Mouse (Mus musculus): ENCODE measurements around the gene Slc30a7. TPM values are rescaled to one million over a fixed set of nuclear protein-coding genes. Genes with fewer than 3 reads are reported as not detected.

The Slc30a7 gene
- total and polyA plus RNA-seq, 3 experiments, result 15.0 to 38.9 (median 25.3) TPM

DNA sequence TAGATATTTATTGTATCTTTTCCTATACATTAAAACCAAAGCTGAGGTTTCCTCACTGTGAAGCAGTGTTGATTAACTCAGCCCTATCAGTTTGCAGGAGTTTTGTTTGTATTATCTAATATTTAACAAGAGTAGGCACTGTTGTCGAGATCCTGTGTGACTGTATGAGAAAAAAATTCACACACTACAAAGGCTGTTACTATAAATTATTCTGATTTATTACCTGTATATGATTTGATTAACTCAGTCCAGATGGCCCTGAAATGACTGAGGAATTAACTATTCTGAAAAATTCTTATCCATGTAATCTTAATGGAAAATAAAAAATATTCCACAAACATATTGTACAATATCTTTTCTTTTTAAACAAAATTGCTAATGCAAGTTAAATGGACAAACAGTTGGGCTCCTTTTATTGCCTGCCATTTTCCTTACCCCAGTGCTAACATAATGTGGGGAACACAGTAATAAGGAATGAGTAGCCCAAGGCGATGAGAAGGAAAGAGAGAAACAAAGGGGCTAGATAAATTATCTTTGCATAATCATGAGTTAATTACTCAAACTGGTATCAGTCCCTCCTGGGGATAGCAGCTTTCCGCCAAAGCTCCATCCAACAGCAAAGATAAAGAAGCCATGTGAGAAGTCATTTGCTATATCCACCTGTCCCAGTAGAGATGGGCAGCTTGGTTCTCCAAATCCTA, 57.8 kb downstream of the Slc30a7 start:
- H3K79me2 ChIP-seq (replicated peaks; ENCODE audit: control insufficient read depth, extremely low read depth, insufficient read depth, poor library complexity, severe bottlenecking), result peaks cover 4% of the 10 kb centered on the region; the same call in 1 of the 2 replicates
- in situ Hi-C loops (cut with MboI; ENCODE audit: low pct_ligation_motif_present, low pct_unique_long_range_greater_than_20kb, low sequenced_read_pairs), result no loop called here
- dilution Hi-C loops (cut with MboI; ENCODE audit: extremely low pct_ligation_motif_present, extremely low pct_unique_long_range_greater_than_20kb, low sequenced_read_pairs), result no loop called here

DNA sequence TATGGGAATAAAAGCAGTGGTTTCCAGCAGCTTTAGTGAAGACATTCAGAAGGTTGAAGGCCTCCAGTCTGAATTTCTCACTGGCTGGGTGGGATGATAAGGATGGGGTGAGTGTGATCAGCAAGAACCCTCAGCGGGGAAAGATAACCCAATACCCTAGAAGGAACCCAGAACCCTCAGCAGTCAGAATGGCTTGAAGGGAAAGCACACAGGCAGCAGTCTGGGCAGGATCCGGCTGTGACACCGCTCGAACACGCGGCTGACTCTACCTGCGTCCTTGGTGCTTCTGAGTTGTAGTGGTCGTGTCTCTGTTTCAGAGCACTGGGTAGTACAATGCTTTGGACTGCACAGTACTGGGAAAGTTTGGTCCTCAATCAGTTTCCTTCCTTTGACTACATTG, 60.9 kb downstream of the Slc30a7 start:
- Histone ChIP-seq H3K4me3 (replicated peaks in 1 of 3; ENCODE audit: low read depth in 2 of 3, low read length in 2 of 3, poor library complexity in 1 of 3) (no peak overlapping the region), H3K9ac (ENCODE audit: insufficient read depth, low read depth) (no peak overlapping the region), H3K9me3 (replicated peaks; ENCODE audit: low read length) (no peaks in the 10 kb centered on the region), H3K27me3 (replicated peaks) (no peaks in the 10 kb centered on the region), H3K27ac (ENCODE audit: insufficient read depth, low read depth) (no peak overlapping the region), H3K4me2 (ENCODE audit: insufficient read depth, low read depth, poor library complexity, severe bottlenecking) (no peak overlapping the region), H3K36me3 (replicated peaks in 1 of 2; ENCODE audit: control insufficient read depth in 1 of 2, insufficient read depth in 1 of 2, low read length in 1 of 2) (peaks cover 41 to 95% of the 10 kb centered on the region in 2 experiments), H3K4me1 (ENCODE audit: control insufficient read depth in 1 of 2, insufficient read depth in 2 of 2) (no peaks in the 10 kb centered on the region), H3K79me2 (replicated peaks; ENCODE audit: control insufficient read depth, extremely low read depth, insufficient read depth, poor library complexity, severe bottlenecking) (peaks cover 4% of the 10 kb centered on the region; the same call in 1 of the 2 replicates)
- TF ChIP-seq POLR2A (IDR thresholded peaks at IDR 0.05; ENCODE audit: low read depth, low read length) (no peak), ZNF384 (IDR thresholded peaks at IDR 0.05; ENCODE audit: low read depth, low read length) (no peak), TCF12 (IDR thresholded peaks at IDR 0.05; ENCODE audit: low read depth, low read length) (no peak), SIN3A (IDR thresholded peaks at IDR 0.05; ENCODE audit: low read length) (no peak), MAFK (IDR thresholded peaks at IDR 0.05; ENCODE audit: insufficient replicate concordance, low read length) (no peak), SMC3 (IDR thresholded peaks at IDR 0.05; ENCODE audit: low read depth, low read length) (no peak), ETS1 (conservative IDR thresholded peaks at IDR 0.05; ENCODE audit: low read depth, low read length) (no peak), UBTF (IDR thresholded peaks at IDR 0.05; ENCODE audit: low read depth, low read length) (no peak), USF2 (conservative IDR thresholded peaks at IDR 0.05; ENCODE audit: low read depth, low read length) (no peak), CTCF (conservative IDR thresholded peaks at IDR 0.05 in 1 of 2, IDR thresholded peaks at IDR 0.05 in 1 of 2; ENCODE audit: low read depth in 2 of 2, low read length in 2 of 2) (no peak), MYC (IDR thresholded peaks at IDR 0.05; ENCODE audit: low read depth, low read length) (no peak), TBP (conservative IDR thresholded peaks at IDR 0.05; ENCODE audit: low read depth, low read length) (no peak), EP300 (IDR thresholded peaks at IDR 0.05; ENCODE audit: low read length) (no peak), JUND (conservative IDR thresholded peaks at IDR 0.05; ENCODE audit: low read depth, low read length) (no peak), ELF1 (IDR thresholded peaks at IDR 0.05; ENCODE audit: low read depth, low read length) (no peak), CHD2 (IDR thresholded peaks at IDR 0.05; ENCODE audit: low read length) (no peak), USF1 (IDR thresholded peaks at IDR 0.05; ENCODE audit: low read depth, low read length) (no peak), GABPA (IDR thresholded peaks at IDR 0.05; ENCODE audit: insufficient replicate concordance, low read depth, low read length) (no peak), JUN (IDR thresholded peaks at IDR 0.05; ENCODE audit: insufficient read depth, low read depth, low read length) (no peak), PAX5 (IDR thresholded peaks at IDR 0.05; ENCODE audit: low read length) (no peak)
- no peak for DNase-seq (ENCODE audit: extremely low read depth)
- dilution Hi-C loops (cut with MboI; ENCODE audit: extremely low pct_ligation_motif_present, extremely low pct_unique_long_range_greater_than_20kb, low sequenced_read_pairs) (no loop called here), in situ Hi-C loops (cut with MboI; ENCODE audit: low pct_ligation_motif_present, low pct_unique_long_range_greater_than_20kb, low sequenced_read_pairs) (no loop called here)

More for the DNA sequence above, 57.8 kb downstream of the Slc30a7 start:
- Histone ChIP-seq H3K36me3 (replicated peaks in 1 of 2; ENCODE audit: control insufficient read depth in 1 of 2, insufficient read depth in 1 of 2, low read length in 1 of 2) (peaks cover 29 to 93% of the 10 kb centered on the region in 2 experiments), H3K27ac (ENCODE audit: insufficient read depth, low read depth) (no peak overlapping the region), H3K9me3 (replicated peaks; ENCODE audit: low read length) (no peaks in the 10 kb centered on the region), H3K4me2 (ENCODE audit: insufficient read depth, low read depth, poor library complexity, severe bottlenecking) (no peak overlapping the region), H3K4me1 (ENCODE audit: control insufficient read depth in 1 of 2, insufficient read depth in 2 of 2) (peaks cover 11 to 26% of the 10 kb centered on the region in 2 experiments), H3K27me3 (replicated peaks) (no peaks in the 10 kb centered on the region), H3K4me3 (replicated peaks in 1 of 3; ENCODE audit: low read depth in 2 of 3, low read length in 2 of 3, poor library complexity in 1 of 3) (no peak overlapping the region), H3K9ac (ENCODE audit: insufficient read depth, low read depth) (no peak overlapping the region)
- TF ChIP-seq NRF1 (IDR thresholded peaks at IDR 0.05; ENCODE audit: low read depth, low read length) (no peak), POLR2A (IDR thresholded peaks at IDR 0.05; ENCODE audit: low read depth, low read length) (no peak), ELF1 (IDR thresholded peaks at IDR 0.05; ENCODE audit: low read depth, low read length) (no peak), NELFE (IDR thresholded peaks at IDR 0.05; ENCODE audit: low read depth, low read length) (no peak), MAFK (IDR thresholded peaks at IDR 0.05; ENCODE audit: insufficient replicate concordance, low read length) (no peak)
- DNase-seq (ENCODE audit: extremely low read depth), result no peak
